Mouse (Mus musculus): ENCODE measurements around the gene Herc2. TPM values are rescaled to one million over a fixed set of nuclear protein-coding genes. Genes with fewer than 3 reads are reported as not detected.

Gene Herc2
- polyA plus RNA-seq, 1 experiment from 2014 or later: 8.8 TPM

DNA sequence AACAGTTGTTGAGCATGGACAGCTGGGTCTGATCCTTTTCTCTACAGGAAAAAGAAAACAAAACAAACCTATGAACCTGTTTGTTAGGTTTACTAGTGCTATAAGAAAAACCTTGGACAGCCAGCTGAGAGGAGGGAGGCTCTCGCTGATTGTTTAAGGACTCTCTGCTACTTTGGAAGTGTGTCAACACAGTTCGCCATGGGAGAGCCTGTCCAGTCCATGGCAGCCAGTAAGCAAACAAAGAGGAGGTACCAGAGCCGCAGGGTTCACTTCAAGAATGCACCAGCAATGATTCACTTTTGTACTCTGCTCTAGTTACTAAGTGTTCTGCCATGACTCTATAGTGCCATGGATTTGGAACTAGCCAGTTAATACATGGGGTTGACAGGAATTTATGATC lies 39.1 kb downstream of the Herc2 start:
- Histone ChIP-seq H3K27me3 (ENCODE audit: insufficient read depth, low read length) (no peaks in the 10 kb centered on the region), H3K4me1 (ENCODE audit: insufficient read depth) (no peaks in the 10 kb centered on the region), H3K27ac (ENCODE audit: low read depth) (peak overlapping the region; percentile 69), H3K4me3 (ENCODE audit: low read depth, low read length) (no peak overlapping the region), H3K4me2 (ENCODE audit: low read depth, low read length) (no peak overlapping the region), H3K9me3 (ENCODE audit: low read length) (no peaks in the 10 kb centered on the region), H3K9ac (replicated peaks) (no peak overlapping the region), H3K36me3 (replicated peaks; ENCODE audit: insufficient read depth, low read length) (peaks cover 61% of the 10 kb centered on the region)
- ATAC-seq: peak; percentile 96
- peak; percentile 25 for DNase-seq
- TF ChIP-seq CTCF (IDR thresholded peaks at IDR 0.05; ENCODE audit: low read depth): no peak
- no peak for TF ChIP-seq EP300 (IDR thresholded peaks at IDR 0.05; ENCODE audit: low read depth)
- 71% methylated on average over 3 of the region's 3 CpGs for WGBS (ENCODE audit: insufficient replicate concordance)

- H3K36me3 ChIP-seq (replicated peaks; ENCODE audit: insufficient read depth, low read length): peaks cover 66% of the 10 kb centered on the region
- no peaks in the 10 kb centered on the region for H3K4me1 ChIP-seq (ENCODE audit: insufficient read depth)
- 93% methylated on average over 5 of the region's 5 CpGs for WGBS (ENCODE audit: insufficient replicate concordance)
- TF ChIP-seq CTCF (IDR thresholded peaks at IDR 0.05; ENCODE audit: low read depth) (no peak), EP300 (IDR thresholded peaks at IDR 0.05; ENCODE audit: low read depth) (no peak)
- no peak overlapping the region for H3K9ac ChIP-seq (replicated peaks)
- H3K27ac ChIP-seq (ENCODE audit: low read depth): no peak overlapping the region
- DNase-seq: no peak
- H3K4me3 ChIP-seq (ENCODE audit: low read depth, low read length): no peak overlapping the region
- no peak overlapping the region for H3K4me2 ChIP-seq (ENCODE audit: low read depth, low read length)
- no peak for ATAC-seq
- H3K27me3 ChIP-seq (ENCODE audit: insufficient read depth, low read length): no peaks in the 10 kb centered on the region
- H3K9me3 ChIP-seq (ENCODE audit: low read length): no peaks in the 10 kb centered on the region
These were observed 41.4 kb downstream of the Herc2 start for GRCm38 (mm10) chr7:56091445-56091844.

DNA sequence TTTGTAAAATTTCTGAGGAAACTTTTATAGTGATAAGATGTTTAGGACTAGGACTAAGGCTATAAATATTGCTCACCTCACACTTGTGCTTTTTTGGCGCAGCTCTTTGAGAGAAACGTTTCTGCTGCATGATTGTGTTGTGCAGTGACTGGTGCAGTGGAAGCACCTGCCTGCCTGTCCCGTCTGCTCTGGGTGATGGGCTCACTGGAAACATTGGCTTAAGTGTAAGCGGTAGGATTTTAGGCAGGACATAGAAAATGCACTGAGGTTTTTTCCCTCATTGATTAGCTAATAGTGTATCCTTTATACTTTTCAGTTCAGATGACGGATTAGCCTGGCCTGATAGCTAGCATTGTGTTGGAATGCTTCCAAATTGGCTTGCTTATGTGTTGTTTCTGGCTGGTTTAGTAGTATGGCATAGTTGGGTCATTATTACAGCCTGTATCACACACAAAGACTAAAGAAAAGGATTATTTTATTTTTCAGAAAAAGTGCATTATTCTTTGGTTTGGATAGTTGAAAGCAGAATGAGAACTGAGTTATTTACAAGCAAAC lies 52.4 kb downstream of the Herc2 start:
- Histone ChIP-seq H3K27ac (ENCODE audit: low read depth) (no peak overlapping the region), H3K4me1 (ENCODE audit: insufficient read depth) (no peaks in the 10 kb centered on the region), H3K27me3 (ENCODE audit: insufficient read depth, low read length) (no peaks in the 10 kb centered on the region), H3K4me2 (ENCODE audit: low read depth, low read length) (no peak overlapping the region), H3K9ac (replicated peaks) (no peak overlapping the region), H3K36me3 (replicated peaks; ENCODE audit: insufficient read depth, low read length) (peaks cover 65% of the 10 kb centered on the region), H3K4me3 (ENCODE audit: low read depth, low read length) (no peak overlapping the region), H3K9me3 (ENCODE audit: low read length) (no peaks in the 10 kb centered on the region)
- DNase-seq: no peak
- ATAC-seq: no peak
- WGBS (ENCODE audit: insufficient replicate concordance): 80% methylated on average over 5 of the region's 5 CpGs
- no peak for TF ChIP-seq EP300 (IDR thresholded peaks at IDR 0.05; ENCODE audit: low read depth)
- TF ChIP-seq CTCF (IDR thresholded peaks at IDR 0.05; ENCODE audit: low read depth): no peak

GRCm38 (mm10) chr7:56112999-56113398 lies 63.0 kb downstream of the Herc2 start:
- 95% methylated on average over 6 of the region's 6 CpGs for WGBS (ENCODE audit: insufficient replicate concordance)
- H3K27ac ChIP-seq (ENCODE audit: low read depth): no peak overlapping the region
- H3K27me3 ChIP-seq (ENCODE audit: insufficient read depth, low read length): no peaks in the 10 kb centered on the region
- no peak overlapping the region for H3K4me3 ChIP-seq (ENCODE audit: low read depth, low read length)
- no peak overlapping the region for H3K9ac ChIP-seq (replicated peaks)
- TF ChIP-seq CTCF (IDR thresholded peaks at IDR 0.05; ENCODE audit: low read depth): no peak
- no peak for TF ChIP-seq EP300 (IDR thresholded peaks at IDR 0.05; ENCODE audit: low read depth)
- peaks cover 49% of the 10 kb centered on the region for H3K36me3 ChIP-seq (replicated peaks; ENCODE audit: insufficient read depth, low read length)
- no peak for DNase-seq
- no peaks in the 10 kb centered on the region for H3K9me3 ChIP-seq (ENCODE audit: low read length)
- no peak for ATAC-seq
- no peak overlapping the region for H3K4me2 ChIP-seq (ENCODE audit: low read depth, low read length)
- no peaks in the 10 kb centered on the region for H3K4me1 ChIP-seq (ENCODE audit: insufficient read depth)

GRCm38 (mm10) chr7:56114148-56114547 lies 64.2 kb downstream of the Herc2 start:
- H3K4me1 ChIP-seq (ENCODE audit: insufficient read depth): no peaks in the 10 kb centered on the region
- H3K9ac ChIP-seq (replicated peaks): no peak overlapping the region
- H3K4me3 ChIP-seq (ENCODE audit: low read depth, low read length): no peak overlapping the region
- ATAC-seq: no peak
- WGBS (ENCODE audit: insufficient replicate concordance): 67% methylated on average over 1 of the region's 1 CpGs
- peaks cover 39% of the 10 kb centered on the region for H3K36me3 ChIP-seq (replicated peaks; ENCODE audit: insufficient read depth, low read length)
- H3K27me3 ChIP-seq (ENCODE audit: insufficient read depth, low read length): no peaks in the 10 kb centered on the region
- no peak overlapping the region for H3K27ac ChIP-seq (ENCODE audit: low read depth)
- TF ChIP-seq EP300 (IDR thresholded peaks at IDR 0.05; ENCODE audit: low read depth): no peak
- no peak for TF ChIP-seq CTCF (IDR thresholded peaks at IDR 0.05; ENCODE audit: low read depth)
- DNase-seq: no peak
- H3K9me3 ChIP-seq (ENCODE audit: low read length): no peaks in the 10 kb centered on the region
- H3K4me2 ChIP-seq (ENCODE audit: low read depth, low read length): no peak overlapping the region

- Histone ChIP-seq H3K9ac (replicated peaks) (no peak overlapping the region), H3K27ac (ENCODE audit: low read depth) (no peak overlapping the region), H3K4me2 (ENCODE audit: low read depth, low read length) (no peak overlapping the region), H3K4me1 (ENCODE audit: insufficient read depth) (no peaks in the 10 kb centered on the region), H3K27me3 (ENCODE audit: insufficient read depth, low read length) (no peaks in the 10 kb centered on the region), H3K4me3 (ENCODE audit: low read depth, low read length) (no peak overlapping the region), H3K9me3 (ENCODE audit: low read length) (no peaks in the 10 kb centered on the region), H3K36me3 (replicated peaks; ENCODE audit: insufficient read depth, low read length) (peaks cover 24% of the 10 kb centered on the region)
- no peak for TF ChIP-seq CTCF (IDR thresholded peaks at IDR 0.05; ENCODE audit: low read depth)
- TF ChIP-seq EP300 (IDR thresholded peaks at IDR 0.05; ENCODE audit: low read depth): no peak
- 83% methylated on average over 7 of the region's 7 CpGs for WGBS (ENCODE audit: insufficient replicate concordance)
- DNase-seq: no peak
- ATAC-seq: no peak
These were observed 71.0 kb downstream of the Herc2 start for GRCm38 (mm10) chr7:56120968-56121367.

DNA sequence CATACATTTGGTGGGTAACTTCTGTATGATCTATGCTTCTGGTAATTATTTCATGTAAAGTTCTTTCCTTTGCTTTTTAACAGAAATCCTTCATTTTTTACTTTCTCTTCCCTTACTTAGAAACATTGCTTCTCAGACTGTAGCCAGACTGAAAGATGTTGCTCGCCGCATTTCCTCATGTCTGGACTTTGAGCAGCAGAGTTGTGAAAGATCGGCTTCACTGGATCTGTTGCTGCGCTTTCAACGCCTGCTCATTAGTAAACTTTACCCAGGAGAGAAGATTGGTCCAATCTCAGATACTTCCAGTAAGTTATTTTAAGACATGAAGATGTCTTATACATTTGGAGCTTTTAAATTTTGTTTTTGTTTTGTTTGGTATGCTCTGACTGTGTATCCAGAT lies 71.4 kb downstream of the Herc2 start:
- peaks cover 21% of the 10 kb centered on the region for H3K36me3 ChIP-seq (replicated peaks; ENCODE audit: insufficient read depth, low read length)
- no peaks in the 10 kb centered on the region for H3K4me1 ChIP-seq (ENCODE audit: insufficient read depth)
- no peak overlapping the region for H3K4me3 ChIP-seq (ENCODE audit: low read depth, low read length)
- no peak overlapping the region for H3K27ac ChIP-seq (ENCODE audit: low read depth)
- 82% methylated on average over 5 of the region's 5 CpGs for WGBS (ENCODE audit: insufficient replicate concordance)
- peak; percentile 32 for DNase-seq
- no peak overlapping the region for H3K4me2 ChIP-seq (ENCODE audit: low read depth, low read length)
- no peak for TF ChIP-seq CTCF (IDR thresholded peaks at IDR 0.05; ENCODE audit: low read depth)
- no peak for TF ChIP-seq EP300 (IDR thresholded peaks at IDR 0.05; ENCODE audit: low read depth)
- peak; percentile 64 for ATAC-seq
- H3K9ac ChIP-seq (replicated peaks): no peak overlapping the region
- H3K27me3 ChIP-seq (ENCODE audit: insufficient read depth, low read length): no peaks in the 10 kb centered on the region
- H3K9me3 ChIP-seq (ENCODE audit: low read length): no peaks in the 10 kb centered on the region

All from liver, postnatal 0 days (tissue).